Comparison of ENCODE assay signal across 8 mouse cellular contexts in the genomic region with DNA sequence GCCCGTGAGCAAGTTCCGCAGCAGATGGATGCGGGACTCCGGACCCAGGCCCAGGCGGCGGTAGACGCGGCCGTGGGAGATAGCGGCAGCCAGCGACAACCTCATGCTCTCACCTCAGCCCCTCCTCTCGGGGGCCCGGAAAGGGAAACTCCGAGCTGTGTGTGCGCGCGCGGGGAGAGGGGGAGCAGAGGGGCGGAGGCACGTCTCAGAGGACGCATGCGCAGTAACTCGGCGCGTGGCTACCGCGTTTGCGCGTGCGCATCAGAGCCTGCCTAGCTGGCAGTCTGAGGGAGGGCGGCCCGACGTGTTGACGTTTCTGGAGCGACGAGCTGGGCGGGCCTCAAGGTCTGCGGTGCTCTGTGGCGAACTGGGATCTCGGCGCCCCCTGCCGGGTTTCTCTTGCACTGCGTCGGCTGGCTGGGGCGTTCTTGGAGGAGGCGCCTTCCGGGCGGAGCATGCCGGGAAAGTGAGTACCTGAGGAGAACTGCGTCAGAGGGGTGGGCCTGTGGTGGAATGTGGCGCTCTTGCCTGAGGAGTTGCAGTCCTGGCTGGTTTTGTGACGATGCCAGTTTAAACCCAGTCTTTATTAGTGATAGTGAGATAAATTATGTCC. TPM values are rescaled to one million over a fixed set of nuclear protein-coding genes. Genes with fewer than 3 reads are reported as not detected.
DNase-seq lines count a peak whose midpoint lies in the region; ATAC-seq and TF ChIP-seq lines count a peak whose summit lies in the region.

Gene Mrpl17, minus strand, starts transcription at position 223 of the 613 bp plus-strand sequence.

- peak within 1 kb of the TSS; percentile 82 for H3K4me3 ChIP-seq in forebrain, embryonic 10.5 days
- H3K4me3 ChIP-seq in heart, embryonic 15.5 days: peak within 1 kb of the TSS; percentile 80
- peak within 1 kb of the TSS; percentile 81 to 96 for H3K4me3 ChIP-seq in liver, embryonic 14.5 days (ENCODE audit: insufficient read depth in 1 of 2, low read depth in 2 of 2, low read length in 2 of 2)
- peak within 1 kb of the TSS; percentile 79 for H3K4me3 ChIP-seq in neural tube, embryonic 11.5 days (ENCODE audit: low read depth, low read length)
- peak within 1 kb of the TSS; percentile 92 for H3K4me3 ChIP-seq in stomach, postnatal 0 days (ENCODE audit: low read depth, low read length)

- peaks cover 32% of the 10 kb centered on the region for H3K36me3 ChIP-seq in forebrain, embryonic 10.5 days (replicated peaks)
- H3K36me3 ChIP-seq in heart, embryonic 15.5 days: peaks cover 17% of the 10 kb centered on the region
- H3K36me3 ChIP-seq in liver, embryonic 14.5 days (replicated peaks; ENCODE audit: control insufficient read depth, insufficient read depth, low read depth): peaks cover 10% of the 10 kb centered on the region
- H3K36me3 ChIP-seq in neural tube, embryonic 11.5 days (ENCODE audit: control insufficient read depth, insufficient read depth, low read length): peaks cover 6% of the 10 kb centered on the region; the same call in 1 of the 2 replicates
- no peaks in the 10 kb centered on the region for H3K36me3 ChIP-seq in stomach, postnatal 0 days (ENCODE audit: control insufficient read depth, insufficient read depth, low read length)

- no peak for TF ChIP-seq EP300 in liver, embryonic 14.5 days (IDR thresholded peaks at IDR 0.05; ENCODE audit: low read depth)
- TF ChIP-seq EP300 in stomach, postnatal 0 days (optimal IDR thresholded peaks at IDR 0.05): no peak

- no peaks in the 10 kb centered on the region for H3K27me3 ChIP-seq in forebrain, embryonic 10.5 days (ENCODE audit: poor library complexity, severe bottlenecking)
- no peaks in the 10 kb centered on the region for H3K27me3 ChIP-seq in heart, embryonic 15.5 days
- no peaks in the 10 kb centered on the region for H3K27me3 ChIP-seq in liver, embryonic 14.5 days (ENCODE audit: control insufficient read depth, insufficient read depth, low read length)
- no peaks in the 10 kb centered on the region for H3K27me3 ChIP-seq in neural tube, embryonic 11.5 days (ENCODE audit: control insufficient read depth, insufficient read depth, low read length)
- no peaks in the 10 kb centered on the region for H3K27me3 ChIP-seq in stomach, postnatal 0 days (ENCODE audit: control insufficient read depth, insufficient read depth, low read length)

- no peaks in the 10 kb centered on the region for H3K9me3 ChIP-seq in forebrain, embryonic 10.5 days
- H3K9me3 ChIP-seq in heart, embryonic 15.5 days (replicated peaks): no peaks in the 10 kb centered on the region
- no peaks in the 10 kb centered on the region for H3K9me3 ChIP-seq in liver, embryonic 14.5 days (ENCODE audit: control insufficient read depth, low read length)
- no peaks in the 10 kb centered on the region for H3K9me3 ChIP-seq in neural tube, embryonic 11.5 days (ENCODE audit: control insufficient read depth, low read length)
- H3K9me3 ChIP-seq in stomach, postnatal 0 days (ENCODE audit: control insufficient read depth, low read length): no peaks in the 10 kb centered on the region

- H3K4me1 ChIP-seq in forebrain, embryonic 10.5 days: peaks cover 15% of the 10 kb centered on the region
- peaks cover 10% of the 10 kb centered on the region for H3K4me1 ChIP-seq in heart, embryonic 15.5 days (replicated peaks)
- peaks cover 4 to 18% of the 10 kb centered on the region in 2 experiments for H3K4me1 ChIP-seq in liver, embryonic 14.5 days (replicated peaks; ENCODE audit: control insufficient read depth in 2 of 2, insufficient read depth in 2 of 2, low read length in 1 of 2)
- H3K4me1 ChIP-seq in neural tube, embryonic 11.5 days (ENCODE audit: control insufficient read depth, insufficient read depth, low read length): peaks cover 3% of the 10 kb centered on the region; the same call in 1 of the 2 replicates
- 0 out of 2 replicates have a peak, but pooled peaks cover 3% of the 10 kb centered on the region for H3K4me1 ChIP-seq in stomach, postnatal 0 days (replicated peaks; ENCODE audit: control insufficient read depth, insufficient read depth)

- H3K4me2 ChIP-seq in heart, embryonic 15.5 days: peak within 1 kb of the TSS; percentile 68
- peak within 1 kb of the TSS; percentile 91 for H3K4me2 ChIP-seq in liver, embryonic 14.5 days (ENCODE audit: low read depth)
- peak within 1 kb of the TSS; percentile 74 for H3K4me2 ChIP-seq in neural tube, embryonic 11.5 days (ENCODE audit: low read depth)
- H3K4me2 ChIP-seq in stomach, postnatal 0 days (replicated peaks; ENCODE audit: low read depth): peak within 1 kb of the TSS; percentile 79

- DNase-seq in CD8-positive naive resting alpha-beta T cell, adult 2 months (ENCODE audit: low read depth in 2 of 2, low spot score in 2 of 2): peak; percentile 100
- peak; percentile 97 for DNase-seq in c-Kit-positive CD71-negative TER-119-negative erythroid progenitor cells, embryonic 14.5 days (ENCODE audit: low read depth)
- DNase-seq in forebrain, embryonic 10.5 days (ENCODE audit: extremely low spot score, low spot score): peak; percentile 100
- peak; percentile 99 for DNase-seq in kidney, postnatal 25 days
- peak; percentile 97 to 98 (median 98) for DNase-seq in liver, embryonic 14.5 days (ENCODE audit: low read depth in 3 of 3, low spot score in 3 of 3)
- peak; percentile 100 for DNase-seq in neural tube, embryonic 11.5 days (ENCODE audit: low spot score)
- DNase-seq in stomach, postnatal 0 days (ENCODE audit: low spot score): peak; percentile 100

- peak; percentile 99 for TF ChIP-seq CTCF in liver, embryonic 14.5 days (IDR thresholded peaks at IDR 0.05; ENCODE audit: low read depth)
- TF ChIP-seq CTCF in stomach, postnatal 0 days (IDR thresholded peaks at IDR 0.05; ENCODE audit: low read depth): peak; percentile 98

- H3K9ac ChIP-seq in heart, embryonic 15.5 days: peak within 1 kb of the TSS; percentile 93
- peak within 1 kb of the TSS; percentile 98 for H3K9ac ChIP-seq in liver, embryonic 14.5 days (replicated peaks)
- H3K9ac ChIP-seq in neural tube, embryonic 11.5 days (ENCODE audit: low read length): peak within 1 kb of the TSS; percentile 86
- H3K9ac ChIP-seq in stomach, postnatal 0 days (ENCODE audit: low read length): peak within 1 kb of the TSS; percentile 96

- WGBS in forebrain, embryonic 10.5 days: under 1% methylated on average over 52 of the region's 52 CpGs
- WGBS in heart, embryonic 15.5 days: under 1% methylated on average over 52 of the region's 52 CpGs
- under 1% methylated on average over 45 of the region's 52 CpGs for WGBS in liver, embryonic 14.5 days (ENCODE audit: insufficient replicate concordance)
- WGBS in neural tube, embryonic 11.5 days: under 1% methylated on average over 52 of the region's 52 CpGs
- under 1% methylated on average over 50 of the region's 52 CpGs for WGBS in stomach, postnatal 0 days

- H3K27ac ChIP-seq in forebrain, embryonic 10.5 days: peak within 1 kb of the TSS; percentile 96
- peak within 1 kb of the TSS; percentile 83 for H3K27ac ChIP-seq in heart, embryonic 15.5 days
- H3K27ac ChIP-seq in liver, embryonic 14.5 days: peak within 1 kb of the TSS; percentile 67
- H3K27ac ChIP-seq in neural tube, embryonic 11.5 days (ENCODE audit: low read depth, low read length): peak within 1 kb of the TSS; percentile 73; the same call in 1 of the 2 replicates
- peak within 1 kb of the TSS; percentile 92 for H3K27ac ChIP-seq in stomach, postnatal 0 days (replicated peaks)

- peak; percentile 99 for ATAC-seq in heart, embryonic 15.5 days (replicated peaks; ENCODE audit: insufficient number of reproducible peaks, insufficient read depth, low FRiP score, low read depth)
- ATAC-seq in liver, embryonic 14.5 days (ENCODE audit: insufficient read depth): peak; percentile 97
- ATAC-seq in neural tube, embryonic 11.5 days (ENCODE audit: insufficient read depth, low FRiP score, low TSS enrichment): peak; percentile 97
- ATAC-seq in stomach, postnatal 0 days (ENCODE audit: low FRiP score, low TSS enrichment): peak; percentile 99

RNA-seq across cellular contexts. Expression of gene Mrpl17, which starts in this region (rescaled TPM):
- polyA plus RNA-seq in forebrain, embryonic 10.5 days (2016; fragmentation: Nextera tagmentation; extraction: Ambion mirVana): 344 and 348 TPM in 2 replicates
- polyA plus RNA-seq in heart, embryonic 15.5 days (2015; fragmentation: Nextera tagmentation; extraction: Ambion mirVana): 180 and 222 TPM in 2 replicates
- 36.4 and 136 TPM in 2 replicates for polyA plus RNA-seq in liver, embryonic 14.5 days (2012; rRNA removed)
- 216 and 222 TPM in 2 replicates for polyA plus RNA-seq in liver, embryonic 14.5 days (2014; fragmentation: Nextera tagmentation; extraction: Ambion mirVana)
- polyA plus RNA-seq in neural tube, embryonic 11.5 days (2014; fragmentation: Nextera tagmentation; extraction: Ambion mirVana): 230 and 268 TPM in 2 replicates
- polyA plus RNA-seq in stomach, postnatal 0 days (2015; fragmentation: Nextera tagmentation; extraction: Ambion mirVana): 320 and 359 TPM in 2 replicates

Comparison
In these comparisons a context has a peak if more than half of its experiments do, and no peak if none do; other contexts are left out.
1. Peak in every context shown above with its lines: DNase-seq, ATAC-seq, H3K4me3 ChIP-seq and H3K27ac ChIP-seq.